Mouse (Mus musculus): ENCODE measurements around the gene Ston2. TPM values are rescaled to one million over a fixed set of nuclear protein-coding genes. Genes with fewer than 3 reads are reported as not detected.
"Not testable (repeated sequence)": the region's sequence is repeated elsewhere in the genome, so short reads cannot be mapped to it uniquely, and the experiment has no call there.

Ston2 gene
- polyA plus RNA-seq, 1 experiment from 2014 or later: 14.2 TPM

GRCm38 (mm10) chr12:91759836-91760235 lies 28.4 kb downstream of the Ston2 start:
- no peak overlapping the region for H3K4me2 ChIP-seq
- no peaks in the 10 kb centered on the region for H3K27me3 ChIP-seq
- no peak overlapping the region for H3K4me3 ChIP-seq (replicated peaks)
- H3K4me1 ChIP-seq: peaks cover 7% of the 10 kb centered on the region
- H3K27ac ChIP-seq: no peak overlapping the region
- no peaks in the 10 kb centered on the region for H3K9me3 ChIP-seq
- no peak overlapping the region for H3K9ac ChIP-seq
- ATAC-seq (ENCODE audit: low FRiP score): no peak
- H3K36me3 ChIP-seq (replicated peaks): no peaks in the 10 kb centered on the region
- 84% methylated on average over 3 of the region's 3 CpGs for WGBS

- no peak for ATAC-seq (ENCODE audit: low FRiP score)
- Histone ChIP-seq H3K36me3 (replicated peaks) (no peaks in the 10 kb centered on the region), H3K27me3 (no peaks in the 10 kb centered on the region), H3K4me2 (no peak overlapping the region), H3K4me3 (replicated peaks) (no peak overlapping the region), H3K9ac (no peak overlapping the region), H3K27ac (no peak overlapping the region), H3K9me3 (no peaks in the 10 kb centered on the region), H3K4me1 (0 out of 2 replicates have a peak, but pooled peaks cover 3% of the 10 kb centered on the region)
- WGBS: 88% methylated on average over 13 of the region's 13 CpGs
Observed at GRCm38 (mm10) chr12:91757854-91758562, 30.2 kb downstream of the Ston2 start.

DNA sequence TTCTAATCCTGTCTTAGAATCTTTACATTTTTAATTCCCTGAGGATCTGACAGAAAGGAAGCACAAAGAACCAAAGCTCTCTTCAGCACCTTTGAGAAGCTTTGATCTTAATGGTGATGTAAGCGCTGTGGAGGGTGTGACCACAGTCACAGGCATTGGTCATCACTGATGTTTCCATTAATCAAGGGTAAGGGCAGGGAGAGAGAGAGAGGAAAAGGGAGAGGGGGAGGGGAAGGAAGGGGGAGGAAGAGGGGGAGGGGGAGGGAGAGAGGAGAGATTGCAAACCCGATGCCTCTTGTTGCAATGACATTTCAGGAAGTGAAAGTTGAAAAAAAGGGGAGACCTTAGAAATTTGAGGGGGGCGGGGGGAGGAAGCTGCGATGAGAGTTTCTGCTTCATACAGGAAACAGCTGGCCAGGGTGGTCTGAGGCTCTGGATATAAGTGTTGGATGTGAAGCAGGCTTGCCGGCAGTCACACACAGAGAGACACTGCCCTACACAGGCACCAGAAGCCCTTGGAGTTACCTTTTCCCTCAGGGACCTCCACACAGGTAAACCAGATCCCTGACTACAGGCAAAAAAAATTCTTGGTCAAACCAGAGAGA lies 31.5 kb downstream of the Ston2 start:
- Histone ChIP-seq H3K9me3 (no peaks in the 10 kb centered on the region), H3K9ac (no peak overlapping the region), H3K4me1 (0 out of 2 replicates have a peak, but pooled peaks cover 3% of the 10 kb centered on the region), H3K4me2 (no peak overlapping the region), H3K36me3 (replicated peaks) (no peaks in the 10 kb centered on the region), H3K27ac (no peak overlapping the region), H3K4me3 (replicated peaks) (no peak overlapping the region), H3K27me3 (no peaks in the 10 kb centered on the region)
- no peak for ATAC-seq (ENCODE audit: low FRiP score)
- 66% methylated on average over 5 of the region's 5 CpGs for WGBS

GRCm38 (mm10) chr12:91754606-91755005 lies 33.6 kb downstream of the Ston2 start:
- H3K4me3 ChIP-seq (replicated peaks): no peak overlapping the region
- H3K4me1 ChIP-seq: 0 out of 2 replicates have a peak, but pooled peaks cover 6% of the 10 kb centered on the region
- ATAC-seq (ENCODE audit: low FRiP score): no peak
- no peak overlapping the region for H3K4me2 ChIP-seq
- H3K27ac ChIP-seq: no peak overlapping the region
- H3K27me3 ChIP-seq: no peaks in the 10 kb centered on the region
- H3K9me3 ChIP-seq: no peaks in the 10 kb centered on the region
- H3K36me3 ChIP-seq (replicated peaks): no peaks in the 10 kb centered on the region
- H3K9ac ChIP-seq: no peak overlapping the region
- WGBS: 83% methylated on average over 6 of the region's 6 CpGs

DNA sequence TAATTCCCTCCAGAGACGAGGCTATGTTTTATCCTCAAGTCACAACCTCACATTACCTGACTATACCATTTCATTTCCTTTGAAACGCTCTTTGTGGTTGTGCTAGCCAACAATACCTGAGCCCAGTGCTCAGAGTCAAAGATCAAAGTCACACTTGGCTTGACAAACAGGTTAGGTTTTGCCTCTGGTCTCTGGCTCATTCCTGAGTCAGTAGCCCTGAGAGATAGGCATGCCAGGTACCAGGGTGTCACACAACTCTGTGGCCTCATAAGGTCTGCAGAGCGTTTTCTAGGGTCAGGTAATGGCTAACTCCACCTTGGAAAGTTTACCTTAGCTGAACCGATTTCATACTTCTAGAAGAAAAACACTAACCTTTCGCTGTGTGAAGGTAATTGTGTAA lies 35.5 kb downstream of the Ston2 start:
- no peak for ATAC-seq (ENCODE audit: low FRiP score)
- Histone ChIP-seq H3K36me3 (replicated peaks) (no peaks in the 10 kb centered on the region), H3K27ac (no peak overlapping the region), H3K4me2 (no peak overlapping the region), H3K4me1 (0 out of 2 replicates have a peak, but pooled peaks cover 9% of the 10 kb centered on the region), H3K4me3 (replicated peaks) (no peak overlapping the region), H3K27me3 (no peaks in the 10 kb centered on the region), H3K9me3 (no peaks in the 10 kb centered on the region), H3K9ac (no peak overlapping the region)
- WGBS: 90% methylated on average over 5 of the region's 5 CpGs

DNA sequence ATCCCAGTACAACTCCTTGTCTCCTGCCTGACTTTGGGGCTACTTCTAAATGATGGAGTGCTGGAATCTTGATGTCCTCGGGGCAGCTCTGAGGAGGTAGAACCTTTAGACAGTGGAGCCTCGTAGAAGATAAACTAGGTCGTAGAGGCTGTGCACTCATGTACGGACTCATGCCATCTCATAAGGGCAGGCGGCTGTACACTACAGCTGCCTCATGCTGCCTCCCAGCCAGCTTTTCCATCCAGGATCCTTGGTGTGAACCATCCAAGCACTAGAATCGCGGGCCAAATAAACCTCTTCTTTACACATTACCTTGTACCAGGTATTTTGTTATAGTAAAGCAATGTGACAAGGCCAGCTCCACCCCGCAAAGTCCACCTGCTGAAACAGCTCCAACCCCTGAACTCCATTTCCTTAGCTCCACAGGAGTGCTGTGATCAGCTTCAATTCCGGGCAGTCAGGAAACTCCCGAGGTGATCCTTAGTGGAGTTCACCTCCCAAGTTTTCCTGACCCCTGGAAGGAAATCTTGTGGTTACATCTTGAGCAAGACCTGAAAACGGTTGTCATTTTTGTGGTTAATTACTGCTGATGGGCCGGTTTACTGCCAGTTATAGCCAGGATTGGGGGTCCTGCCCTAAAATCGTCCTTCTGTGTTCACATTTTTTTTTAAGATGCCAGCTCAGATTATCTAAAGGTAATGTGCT lies 36.1 kb downstream of the Ston2 start:
- no peak overlapping the region for H3K9ac ChIP-seq
- H3K4me3 ChIP-seq (replicated peaks): no peak overlapping the region
- WGBS: 89% methylated on average over 13 of the region's 13 CpGs

GRCm38 (mm10) chr12:91749543-91750184 lies 38.5 kb downstream of the Ston2 start:
- ATAC-seq (ENCODE audit: low FRiP score): no peak
- WGBS: 83% methylated on average over 11 of the region's 11 CpGs

More for the DNA sequence above, 36.1 kb downstream of the Ston2 start:
- H3K27ac ChIP-seq: no peak overlapping the region
- H3K36me3 ChIP-seq (replicated peaks): no peaks in the 10 kb centered on the region
- H3K4me2 ChIP-seq: no peak overlapping the region
- no peak for ATAC-seq (ENCODE audit: low FRiP score)
- H3K9me3 ChIP-seq: no peaks in the 10 kb centered on the region
- 0 out of 2 replicates have a peak, but pooled peaks cover 9% of the 10 kb centered on the region for H3K4me1 ChIP-seq
- H3K27me3 ChIP-seq: no peaks in the 10 kb centered on the region

GRCm38 (mm10) chr12:91748241-91748865 lies 39.8 kb downstream of the Ston2 start:
- no peak for ATAC-seq (ENCODE audit: low FRiP score)
- no peaks in the 10 kb centered on the region for H3K9me3 ChIP-seq
- H3K9ac ChIP-seq: no peak overlapping the region
- H3K4me2 ChIP-seq: no peak overlapping the region
- H3K4me1 ChIP-seq: peaks cover 13% of the 10 kb centered on the region
- H3K36me3 ChIP-seq (replicated peaks): no peaks in the 10 kb centered on the region
- H3K4me3 ChIP-seq (replicated peaks): no peak overlapping the region
- H3K27ac ChIP-seq: no peak overlapping the region
- H3K27me3 ChIP-seq: no peaks in the 10 kb centered on the region
- whole genome bisulfite sequencing: 82% methylated on average over 18 of the region's 18 CpGs

More at GRCm38 (mm10) chr12:91749543-91750184, 38.5 kb downstream of the Ston2 start:
- Histone ChIP-seq H3K9me3 (no peaks in the 10 kb centered on the region), H3K4me3 (replicated peaks) (no peak overlapping the region), H3K9ac (no peak overlapping the region), H3K36me3 (replicated peaks) (no peaks in the 10 kb centered on the region), H3K27me3 (no peaks in the 10 kb centered on the region), H3K4me2 (no peak overlapping the region), H3K27ac (no peak overlapping the region), H3K4me1 (peaks cover 13% of the 10 kb centered on the region)

GRCm38 (mm10) chr12:91746839-91747238 lies 41.3 kb downstream of the Ston2 start:
- not testable (repeated sequence) for ATAC-seq (ENCODE audit: low FRiP score); H3K4me2 ChIP-seq; H3K27me3 ChIP-seq; H3K27ac ChIP-seq; H3K4me3 ChIP-seq (replicated peaks); H3K9me3 ChIP-seq; H3K9ac ChIP-seq; H3K36me3 ChIP-seq (replicated peaks)
- peaks cover 13% of the 10 kb centered on the region for H3K4me1 ChIP-seq
- 96% methylated on average over 5 of the region's 5 CpGs for WGBS

- no peak overlapping the region for H3K9ac ChIP-seq
- peak overlapping the region; percentile 3; the same call in 1 of the 2 replicates for H3K27ac ChIP-seq
- peaks cover 10% of the 10 kb centered on the region for H3K36me3 ChIP-seq (replicated peaks)
- peaks cover 13% of the 10 kb centered on the region for H3K4me1 ChIP-seq
- peak; percentile 21; the same call in 1 of the 2 replicates for ATAC-seq (ENCODE audit: low FRiP score)
- no peak overlapping the region for H3K4me3 ChIP-seq (replicated peaks)
- 69% methylated on average over 11 of the region's 11 CpGs for WGBS
- no peaks in the 10 kb centered on the region for H3K27me3 ChIP-seq
- H3K4me2 ChIP-seq: no peak overlapping the region
- no peaks in the 10 kb centered on the region for H3K9me3 ChIP-seq
Observed at GRCm38 (mm10) chr12:91745758-91746290, 42.4 kb downstream of the Ston2 start.

- peaks cover 25% of the 10 kb centered on the region for H3K36me3 ChIP-seq (replicated peaks)
- no peak overlapping the region for H3K4me3 ChIP-seq (replicated peaks)
- ATAC-seq (ENCODE audit: low FRiP score): no peak
- no peaks in the 10 kb centered on the region for H3K27me3 ChIP-seq
- no peaks in the 10 kb centered on the region for H3K9me3 ChIP-seq
- no peak overlapping the region for H3K9ac ChIP-seq
- H3K27ac ChIP-seq: no peak overlapping the region
- no peak overlapping the region for H3K4me2 ChIP-seq
- 64% methylated on average over 6 of the region's 6 CpGs for WGBS
- peaks cover 10% of the 10 kb centered on the region for H3K4me1 ChIP-seq
Observed at GRCm38 (mm10) chr12:91744091-91744490, 44.1 kb downstream of the Ston2 start.
